ENCODE assay signal across 33 mouse cellular contexts in genomic region chrX:109136820-109137219, GRCm38 (mm10). TPM values are rescaled to one million over a fixed set of nuclear protein-coding genes. Genes with fewer than 3 reads are reported as not detected.
DNase-seq lines count a peak whose midpoint lies in the region; ATAC-seq and TF ChIP-seq lines count a peak whose summit lies in the region.
"Had no signal": no experiment of that assay in that cellular context is flagged by ENCODE, and none has a peak within 500 bp of the region (broad histone marks: within the 10 kb centered on the region; RNA-seq: fewer than 3 reads in every experiment).

No protein-coding gene starts in this region.

- peak; percentile 87 for DNase-seq in liver, adult 2 months (ENCODE audit: extremely low read depth, low read depth, low spot score)
- DNase-seq in liver (no peak), Patski (ENCODE audit: low read depth, low spot score) (no peak)
- DNase-seq in spleen, adult 12 weeks (ENCODE audit: low spot score), result no peak
- DNase-seq in layer of hippocampus, adult 11-12 months (ENCODE audit: low spot score), result no peak
- DNase-seq: adrenal gland, adult 2 months; adrenal gland, postnatal 36 days; cerebellum, adult 2 months; cerebellum, postnatal 14 days; gastrocnemius, postnatal 25 days; kidney, adult 2 months; layer of hippocampus, adult 9-11 months; lung, postnatal 14 days; right cerebral cortex, adult 18-20 months; thymus, adult 18-20 months; thymus, postnatal 25 days had no signal

- peaks cover 13% of the 10 kb centered on the region; the same call in 1 of the 2 replicates for H3K4me1 ChIP-seq in liver, adult 2 months (ENCODE audit: control insufficient read depth, insufficient read depth, low read length)
- peaks cover 7% of the 10 kb centered on the region for H3K4me1 ChIP-seq in brown adipose tissue, adult 24 weeks (ENCODE audit: control insufficient read depth, insufficient read depth, insufficient read length, low read length)
- no peaks in the 10 kb centered on the region for H3K4me1 ChIP-seq in intestine, embryonic 16.5 days (ENCODE audit: control insufficient read depth, insufficient read depth, low read length)
- H3K4me1 ChIP-seq: forebrain, embryonic 13.5 days; heart, embryonic 12.5 days; limb, embryonic 12.5 days; midbrain, embryonic 10.5 days; midbrain, embryonic 15.5 days; neural tube, embryonic 12.5 days had no signal

- no peak for TF ChIP-seq CTCF in liver, adult 2 months (IDR thresholded peaks at IDR 0.05; ENCODE audit: low read depth, low read length)
- no peak for TF ChIP-seq CTCF in Patski (IDR thresholded peaks at IDR 0.05)

- H3K9me3 ChIP-seq in intestine, embryonic 16.5 days (ENCODE audit: control insufficient read depth, low read length), result no peaks in the 10 kb centered on the region
- H3K9me3 ChIP-seq: forebrain, embryonic 13.5 days; heart, embryonic 12.5 days; limb, embryonic 12.5 days; midbrain, embryonic 10.5 days; midbrain, embryonic 15.5 days; neural tube, embryonic 12.5 days had no signal

- no peak overlapping the region for H3K4me2 ChIP-seq in intestine, embryonic 16.5 days (ENCODE audit: low read depth, low read length)
- H3K4me2 ChIP-seq: forebrain, embryonic 13.5 days; heart, embryonic 12.5 days; limb, embryonic 12.5 days; midbrain, embryonic 15.5 days; neural tube, embryonic 12.5 days had no signal

- no peak for TF ChIP-seq POLR2A in liver, adult 2 months (IDR thresholded peaks at IDR 0.05; ENCODE audit: extremely low read depth, insufficient read depth, low read length)

- H3K79me2 ChIP-seq in liver, adult 2 months (ENCODE audit: control insufficient read depth, insufficient read depth, low read length), result no peaks in the 10 kb centered on the region; the same call in 1 of the 2 replicates

- H3K36me3 ChIP-seq in liver, adult 2 months (ENCODE audit: control insufficient read depth, insufficient read depth, low read length), result no peaks in the 10 kb centered on the region
- H3K36me3 ChIP-seq in intestine, embryonic 16.5 days (ENCODE audit: control insufficient read depth, insufficient read depth, low read length), result no peaks in the 10 kb centered on the region
- H3K36me3 ChIP-seq: heart, embryonic 12.5 days; limb, embryonic 12.5 days; midbrain, embryonic 10.5 days; midbrain, embryonic 15.5 days; neural tube, embryonic 12.5 days had no signal

- CTCF ChIA-PET in Patski (lab: Charles Lee), result no interaction called here

- H3K27me3 ChIP-seq in liver, adult 2 months (ENCODE audit: control insufficient read depth, insufficient read depth, low read length), result no peaks in the 10 kb centered on the region
- H3K27me3 ChIP-seq in Patski, result peaks cover 32% of the 10 kb centered on the region
- no peaks in the 10 kb centered on the region for H3K27me3 ChIP-seq in intestine, embryonic 16.5 days (replicated peaks; ENCODE audit: control insufficient read depth, insufficient read depth, low read length)
- H3K27me3 ChIP-seq: forebrain, embryonic 13.5 days; heart, embryonic 12.5 days; limb, embryonic 12.5 days; midbrain, embryonic 15.5 days; neural tube, embryonic 12.5 days had no signal

- POLR2A ChIA-PET in Patski (lab: Charles Lee), result interaction anchor here (0.6 kb wide), 1 partner anchor 302 kb away, joined by 3 read pairs; no protein-coding TSS in a partner anchor

- no peak overlapping the region for H3K9ac ChIP-seq in liver, adult 2 months (ENCODE audit: low read depth, low read length)
- H3K9ac ChIP-seq in intestine, embryonic 16.5 days (ENCODE audit: low read depth, low read length), result no peak overlapping the region
- H3K9ac ChIP-seq: forebrain, embryonic 13.5 days; heart, embryonic 12.5 days; limb, embryonic 12.5 days; liver, embryonic 14.5 days; midbrain, embryonic 15.5 days; neural tube, embryonic 12.5 days had no signal

- 0 out of 2 replicates have a peak overlapping the region, but pooled peaks have one; percentile 44 for H3K27ac ChIP-seq in liver, adult 2 months (replicated peaks; ENCODE audit: insufficient read depth, low read depth, low read length)
- peak overlapping the region; percentile 45 for H3K27ac ChIP-seq in brown adipose tissue, adult 24 weeks (replicated peaks; ENCODE audit: low read depth, low read length)
- H3K27ac ChIP-seq in intestine, embryonic 16.5 days (ENCODE audit: low read length), result no peak overlapping the region
- H3K27ac ChIP-seq: forebrain, embryonic 13.5 days; kidney, postnatal 0 days; limb, embryonic 12.5 days; liver, embryonic 14.5 days; midbrain, embryonic 10.5 days; midbrain, embryonic 15.5 days; neural tube, embryonic 12.5 days; stomach, postnatal 0 days had no signal

- 10% methylated on average over 2 of the region's 2 CpGs for WGBS in liver, adult 2 months
- WGBS in intestine, embryonic 16.5 days, result 51% methylated on average over 2 of the region's 2 CpGs

- ATAC-seq in Patski, result peak; percentile 15
- peak; percentile 93 for ATAC-seq in intestine, embryonic 16.5 days
- ATAC-seq: CD4-positive, CD25-positive, alpha-beta regulatory T cell, adult 4 months; forebrain, embryonic 13.5 days; hindbrain, embryonic 16.5 days; midbrain, embryonic 15.5 days had no signal

- in situ Hi-C loops in Patski (cut with MboI; ENCODE audit: low pct_unique_long_range_greater_than_20kb), result no loop called here

- H3K4me3 ChIP-seq in liver, adult 2 months (ENCODE audit: insufficient read depth, low read depth, low read length), result no peak overlapping the region
- H3K4me3 ChIP-seq in brown adipose tissue, adult 24 weeks (ENCODE audit: insufficient read depth, low read depth, low read length), result no peak overlapping the region
- H3K4me3 ChIP-seq in intestine, embryonic 16.5 days (ENCODE audit: low read length), result no peak overlapping the region
- H3K4me3 ChIP-seq: forebrain, embryonic 13.5 days; heart, embryonic 12.5 days; limb, embryonic 12.5 days; midbrain, embryonic 10.5 days; midbrain, embryonic 15.5 days; neural tube, embryonic 12.5 days had no signal

RNA-seq across cellular contexts. Expression of gene Sh3bgrl, which starts 41.7 kb away (rescaled TPM):
- total RNA-seq in liver, adult 2 months (2014; rRNA removed), result 68.3 and 80.6 TPM in 2 replicates
- 9.0 and 10.7 TPM in 2 replicates for polyA plus RNA-seq in liver, adult 2 months (2012; rRNA removed)
- polyA plus RNA-seq in Patski (2021), result 127 TPM
- polyA plus RNA-seq in brown adipose tissue, adult 24 weeks (2012; ENCODE audit: insufficient read depth, insufficient read length, missing spikeins), result 164 and 222 TPM in 2 replicates
- 88.9 and 99.0 TPM in 2 replicates for polyA plus RNA-seq in intestine, embryonic 16.5 days (2015; fragmentation: Nextera tagmentation; extraction: Ambion mirVana)

RNA-seq across cellular contexts. Expression of gene Gm6377, which starts 59.7 kb away (rescaled TPM):
- 1.3 and 1.5 TPM in 2 replicates for total RNA-seq in liver, adult 2 months (2014; rRNA removed)
- 0.05 TPM in 1 of 2 replicates, not detected in the other for polyA plus RNA-seq in liver, adult 2 months (2012; rRNA removed)
- 0.03 TPM for polyA plus RNA-seq in Patski (2021)
- 0.54 TPM in 1 of 2 replicates, not detected in the other for polyA plus RNA-seq in brown adipose tissue, adult 24 weeks (2012; ENCODE audit: insufficient read depth, insufficient read length, missing spikeins)
- polyA plus RNA-seq in intestine, embryonic 16.5 days (2015; fragmentation: Nextera tagmentation; extraction: Ambion mirVana), result 0.10 and 0.17 TPM in 2 replicates
- total RNA-seq: gastrocnemius, postnatal 25 days; left cerebral cortex, adult 18-20 months; left cerebral cortex, postnatal 14 days had no signal
- polyA plus RNA-seq: adrenal gland, adult 2 months; cerebellum, adult 2 months; cortical plate, adult 2 months; hindbrain, embryonic 11.5 days; hindbrain, embryonic 16.5 days; neural tube, embryonic 12.5 days had no signal
